Mouse (Mus musculus): ENCODE results near the gene Tekt1.
A peak's percentile ranks its signal among the peaks of the same experiment; 100 is the strongest.

Tekt1 gene

DNA sequence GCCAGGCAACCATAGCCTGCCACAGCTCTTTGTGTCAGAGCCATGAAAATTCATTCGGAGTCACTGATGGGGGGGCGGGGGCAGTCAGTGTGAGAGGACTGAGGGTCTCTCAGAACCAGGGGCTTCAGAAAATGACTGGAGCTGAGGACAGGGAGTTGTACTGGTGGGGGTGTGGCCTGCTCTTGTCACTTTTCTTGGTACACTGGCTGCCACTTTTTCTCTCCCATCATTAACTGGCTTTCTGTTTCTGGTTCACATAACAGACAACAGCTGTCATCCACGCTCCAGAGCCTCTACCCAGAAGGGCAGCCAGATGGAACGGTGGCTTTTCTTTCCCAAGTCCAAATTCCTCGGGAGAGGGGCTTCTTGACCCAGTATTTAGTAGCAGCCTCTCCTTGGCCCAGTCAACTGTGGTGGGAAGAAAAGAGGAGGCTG lies 23.8 kb downstream of the Tekt1 start:
- DNase-seq = peak; percentile 16

DNA sequence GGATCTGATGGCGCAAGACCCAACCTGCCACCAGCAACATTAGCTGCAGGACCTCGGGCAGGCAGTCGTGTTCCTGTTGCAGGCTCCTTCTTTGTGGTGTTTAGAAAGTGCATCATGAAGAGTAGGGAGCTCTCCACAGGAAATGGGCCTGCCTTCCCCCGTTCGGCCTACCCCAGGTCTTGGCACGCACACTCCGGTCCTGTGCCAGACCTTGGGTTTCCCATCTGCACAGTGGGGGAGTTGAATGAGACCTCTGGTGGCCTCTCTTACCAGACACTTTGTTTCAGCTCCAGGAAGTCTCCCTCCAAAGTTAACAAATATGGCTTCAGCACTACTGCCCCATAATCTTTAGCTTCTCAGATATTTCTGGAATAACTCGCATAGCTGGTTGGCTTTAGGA lies 25.5 kb downstream of the Tekt1 start:
- DNase-seq = no peak

DNA sequence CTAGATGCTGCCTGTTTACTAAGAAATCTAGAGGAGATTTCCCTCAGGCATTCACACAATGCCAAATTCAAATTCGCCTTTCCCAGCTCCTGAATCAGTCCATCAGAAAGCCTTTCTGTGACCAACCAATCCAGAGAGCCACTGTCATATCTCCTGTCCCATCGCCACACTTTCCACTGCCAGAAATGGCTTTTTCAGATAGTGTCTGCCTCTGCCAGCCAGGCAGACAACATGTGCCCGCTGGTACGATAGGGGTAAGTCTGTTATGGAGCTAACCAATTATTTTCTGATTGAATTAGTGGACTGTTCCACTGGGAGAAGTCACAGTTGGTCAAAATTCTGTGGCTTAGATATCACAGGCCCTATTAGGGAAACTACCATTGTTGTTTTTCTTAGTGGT lies 27.6 kb downstream of the Tekt1 start:
- no peak for DNase-seq

DNA sequence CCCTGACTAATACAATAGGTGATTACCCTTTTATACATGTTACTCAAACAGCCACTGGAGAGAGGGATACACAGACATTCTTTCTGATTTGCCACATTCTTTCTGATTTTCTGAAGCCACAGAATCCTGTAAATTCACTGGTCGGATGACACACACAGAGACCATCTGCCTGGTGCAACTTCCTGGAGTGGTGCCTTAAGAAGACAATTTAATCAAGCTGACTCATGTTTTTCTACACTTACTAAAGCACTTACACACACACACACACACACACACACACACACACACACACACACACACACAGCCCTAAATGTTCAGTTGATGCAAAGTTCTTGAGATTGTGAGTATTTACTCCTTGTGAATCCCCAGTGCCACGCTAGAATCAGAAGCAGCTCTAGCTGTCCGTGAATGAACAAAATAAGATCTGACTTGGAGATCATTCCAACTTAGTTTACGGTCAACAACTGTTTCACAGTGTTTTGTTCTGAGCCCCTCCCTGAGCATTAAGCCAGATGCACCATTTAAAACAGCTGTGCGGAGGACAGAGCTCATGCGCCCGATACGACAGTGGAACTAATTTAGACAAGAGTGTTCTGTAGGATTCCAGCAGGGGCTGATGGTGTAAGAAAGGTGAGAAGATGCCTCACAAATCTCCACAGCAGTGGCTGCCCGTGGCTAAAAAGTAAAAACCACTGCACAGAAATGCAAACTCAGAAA lies 29.1 kb downstream of the Tekt1 start:
- DNase-seq = peak; percentile 70

DNA sequence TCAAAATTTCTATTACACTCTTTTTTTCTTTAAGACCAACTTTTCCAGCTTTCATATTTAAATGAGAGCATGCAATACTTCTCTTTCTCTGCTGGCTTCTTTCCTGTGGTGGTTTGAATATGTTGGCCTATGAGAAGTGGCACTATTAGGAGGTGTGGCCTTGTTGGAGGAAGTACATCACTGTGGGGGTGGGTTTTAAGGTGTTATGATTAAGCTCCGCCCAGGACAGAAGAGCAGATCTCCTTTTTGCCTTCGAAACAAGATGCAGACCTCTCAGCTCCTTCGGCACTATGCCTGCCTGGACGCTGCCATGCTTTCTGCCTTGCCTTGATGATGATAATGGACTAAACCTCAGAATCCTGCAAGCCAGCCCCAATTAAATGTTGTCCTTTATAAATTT lies 36.5 kb downstream of the Tekt1 start:
- DNase-seq = no peak

DNA sequence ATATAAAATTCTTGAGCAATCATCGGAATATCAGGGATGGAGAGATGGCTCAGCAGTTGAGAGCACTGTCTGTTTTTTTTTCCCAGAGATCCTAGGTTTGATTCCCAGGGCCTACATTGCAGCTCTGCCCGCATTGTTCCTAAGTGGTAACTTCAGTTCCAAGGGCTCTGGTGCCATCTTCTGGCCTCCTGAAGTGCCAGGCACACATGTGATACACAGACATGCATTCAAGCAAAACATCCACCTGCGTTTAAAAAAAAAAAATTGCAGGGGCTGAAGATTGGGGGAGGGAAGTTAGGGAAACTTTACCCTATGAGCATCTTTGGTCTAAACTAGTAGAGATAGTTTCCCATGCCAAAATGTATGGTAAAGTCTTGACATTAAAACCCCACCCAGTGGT lies 37.8 kb downstream of the Tekt1 start:
- no peak for DNase-seq

DNA sequence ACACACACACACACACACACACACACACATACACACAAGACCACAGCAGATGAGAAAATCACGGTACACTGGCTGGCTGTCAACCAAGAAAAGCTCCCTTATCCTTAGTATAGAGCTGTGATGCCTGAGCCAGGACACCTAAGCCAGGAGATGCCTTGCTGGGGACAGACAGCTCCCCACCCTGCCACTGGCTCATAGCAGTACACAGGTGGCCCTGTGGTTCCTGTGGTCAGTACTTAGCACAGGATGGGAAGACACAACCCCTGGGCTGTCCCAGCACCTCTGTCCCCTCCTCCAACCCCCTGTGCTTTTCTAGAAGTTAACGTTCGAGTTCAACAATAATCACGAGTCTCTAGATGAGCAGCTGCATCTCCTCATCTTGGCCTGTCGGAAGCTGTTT lies 44.2 kb downstream of the Tekt1 start:
- no peak for DNase-seq

DNA sequence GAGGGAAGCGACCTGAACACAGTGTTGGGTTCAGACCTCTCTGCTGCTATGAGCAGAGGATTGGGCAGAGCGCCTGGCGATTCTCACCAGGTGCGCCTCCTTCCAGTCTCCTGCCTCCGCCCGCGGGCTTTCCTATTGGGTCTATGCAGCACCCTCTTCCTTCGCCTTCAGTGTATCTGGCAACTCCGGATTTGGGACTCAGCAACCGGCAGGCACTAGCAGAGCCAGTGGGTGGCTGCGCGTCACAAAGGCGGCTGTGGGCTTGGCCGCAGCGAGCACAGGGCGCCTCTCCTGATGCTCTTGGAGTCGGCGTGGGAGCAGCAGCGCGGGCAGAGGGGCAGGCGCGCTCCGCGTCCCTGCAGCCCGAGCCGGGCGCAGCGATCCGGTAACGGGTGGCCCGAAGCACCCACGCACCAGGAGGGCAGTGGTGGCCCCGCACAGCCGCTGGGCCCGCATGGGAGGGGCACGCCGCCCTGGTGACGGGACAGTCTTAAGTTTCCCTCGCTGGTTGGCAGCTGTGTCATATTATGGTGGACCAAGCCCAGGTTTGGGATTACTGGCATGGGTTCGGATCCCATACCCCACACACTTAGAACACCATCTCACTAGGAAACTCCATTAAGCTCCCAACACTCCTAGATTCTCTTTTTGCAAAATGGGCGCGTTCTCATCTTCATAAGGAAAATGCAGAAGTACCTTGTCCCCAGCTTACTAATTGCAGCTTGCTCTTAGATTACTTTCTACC lies 47.9 kb downstream of the Tekt1 start, which contains the start of gene Fbxo39:
TSS of gene Fbxo39 (plus strand) at position 294 of the 745 bp plus-strand sequence.
- peak; percentile 52 for DNase-seq

DNA sequence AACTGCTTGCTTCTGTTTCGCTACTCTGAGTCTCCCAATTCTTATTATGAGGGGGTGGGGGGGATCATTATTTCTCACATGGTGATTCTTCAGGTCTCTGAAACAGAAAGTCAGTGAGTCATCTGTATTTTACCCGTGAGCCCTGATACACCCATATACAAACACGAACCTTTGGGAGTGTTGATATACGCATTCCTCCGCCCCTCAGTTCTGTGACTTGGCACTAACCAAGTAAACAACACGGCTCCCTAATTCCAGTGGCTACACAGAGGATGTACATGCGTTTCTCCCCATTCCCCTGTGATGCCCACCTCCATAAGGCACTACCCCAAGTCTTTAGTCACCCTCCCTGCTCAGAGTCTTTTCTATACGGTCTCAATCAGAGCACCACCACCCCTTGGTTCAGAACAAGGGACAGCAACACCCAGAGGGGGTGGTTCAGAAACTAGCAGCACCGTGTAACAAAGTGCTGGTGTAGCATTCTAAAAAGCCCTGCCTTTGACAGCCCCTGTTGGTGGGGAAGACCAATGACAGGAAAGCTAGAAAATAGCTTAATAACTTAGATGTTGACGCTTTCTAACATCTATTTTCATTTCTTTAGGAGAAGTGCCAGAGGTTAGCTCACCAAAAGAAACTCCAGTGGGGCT lies 50.8 kb downstream of the Tekt1 start:
- no peak for DNase-seq

DNA sequence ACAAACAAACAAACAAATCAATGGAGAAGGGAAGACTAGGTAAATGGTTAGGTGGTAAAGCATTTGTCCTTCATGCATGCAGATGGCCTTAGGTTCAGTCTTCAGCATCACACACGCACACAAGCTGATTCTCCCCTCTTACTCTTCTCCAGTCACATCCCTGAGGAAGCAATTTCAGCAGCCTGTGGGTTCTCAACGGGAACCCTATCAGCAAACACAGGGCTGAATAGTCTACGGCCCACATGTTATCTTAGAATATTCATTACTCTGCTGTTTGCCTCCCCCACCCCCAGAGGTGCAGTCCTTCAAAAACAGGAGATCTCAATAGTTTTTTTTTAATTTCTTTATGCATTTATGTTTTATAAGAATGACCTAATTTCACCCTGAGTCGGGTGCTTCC lies 51.8 kb downstream of the Tekt1 start:
- no peak for DNase-seq

DNA sequence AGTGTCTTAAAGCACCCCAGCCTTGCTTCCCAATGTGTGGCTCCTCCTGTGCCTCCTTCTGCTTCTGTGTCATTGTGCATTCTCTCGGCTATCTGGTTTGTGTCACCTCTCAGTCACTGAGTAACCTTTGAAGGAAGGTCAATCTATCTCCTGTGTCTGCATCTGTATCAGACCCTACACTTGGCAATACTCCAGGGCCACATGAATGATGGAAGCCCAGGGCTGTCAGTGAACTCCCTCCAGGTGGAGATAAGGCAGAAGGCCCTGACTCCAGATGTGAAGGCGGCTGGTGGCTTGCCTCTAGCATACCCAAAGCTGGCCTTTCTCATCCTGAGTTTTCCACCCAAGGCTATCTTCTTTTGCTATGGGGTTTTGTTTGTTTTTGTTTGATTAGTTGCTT lies 53.3 kb downstream of the Tekt1 start:
- no peak for DNase-seq

DNA sequence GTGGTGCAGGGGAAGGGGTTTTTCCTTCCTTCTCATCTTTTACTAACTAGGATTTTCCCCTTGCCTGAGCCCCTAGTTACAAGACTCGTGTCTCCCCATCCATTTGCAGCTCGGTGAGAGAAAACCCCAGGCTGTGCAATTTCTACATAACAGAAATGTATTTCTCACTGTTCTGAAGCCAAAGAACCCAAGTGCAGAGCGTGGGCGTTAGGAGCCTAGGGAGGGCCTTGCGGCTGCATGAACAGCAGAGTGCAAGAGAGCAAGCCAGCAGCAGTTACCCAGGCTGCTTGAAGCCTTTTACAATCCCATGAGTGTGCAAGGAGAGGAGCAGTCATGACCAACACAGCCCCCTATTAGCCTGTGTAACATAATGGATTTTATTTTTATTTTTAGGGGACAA lies 54.8 kb downstream of the Tekt1 start:
- DNase-seq = peak; percentile 36

DNA sequence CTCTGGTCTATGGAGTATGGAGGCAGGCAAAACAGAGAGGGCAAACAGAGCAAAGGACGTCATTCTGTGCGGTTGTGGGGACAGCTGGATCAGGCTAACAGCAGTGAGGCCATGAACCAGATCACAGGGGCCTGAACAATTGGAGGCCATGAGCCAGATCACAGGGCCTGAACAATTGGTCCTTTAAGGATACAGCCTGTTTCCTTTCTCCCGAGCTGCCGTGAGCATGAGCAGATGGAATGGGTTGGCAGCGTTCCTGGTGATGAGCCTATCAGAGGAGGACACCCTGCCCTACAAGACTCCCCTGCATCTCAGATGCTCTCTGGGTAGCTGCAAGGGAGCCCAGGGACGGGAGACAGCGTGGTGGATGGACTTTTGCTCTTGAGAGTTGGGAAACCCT lies 60.0 kb downstream of the Tekt1 start:
- peak; percentile 93 for DNase-seq

DNA sequence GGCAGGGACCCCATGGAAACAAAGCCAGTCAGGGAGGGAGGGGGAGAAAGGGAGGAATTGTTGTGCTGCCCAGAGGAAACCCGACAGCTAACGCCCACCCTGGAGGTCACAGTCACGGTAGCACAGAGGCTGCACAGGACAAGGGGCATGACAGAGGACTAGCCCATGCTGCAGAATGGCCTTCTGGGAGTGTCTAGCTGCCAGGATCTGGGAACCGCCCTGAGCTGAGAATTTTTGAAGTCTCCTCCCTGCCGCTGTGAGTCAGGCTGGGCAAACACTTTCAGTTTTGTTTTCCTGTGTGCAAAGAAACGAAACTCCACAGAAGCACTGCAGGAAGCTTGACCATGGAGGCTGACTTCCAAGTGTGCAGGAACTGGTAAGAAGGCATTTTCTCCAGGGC lies 60.9 kb downstream of the Tekt1 start, which contains the start of gene Xaf1:
TSS of gene Xaf1 (plus strand) at position 296 of the 400 bp plus-strand sequence.
- peak; percentile 51 for DNase-seq

All from layer of hippocampus, adult 9-11 months (tissue).